Mouse (Mus musculus) ES-Bruce4 (cell line): ENCODE measurements around the gene C3ar1.

Source experiments
- EP300 ChIP-seq: IDR thresholded peaks from 2 replicates; pipeline ENCODE4 v1.6.1; 2011; ENCODE audit warnings: low read depth, low read length; ENCODE audit not compliant: insufficient read depth
- POLR2A ChIP-seq: IDR thresholded peaks from one replicate; pipeline ENCODE4 v1.8.1; 2011; ENCODE audit warnings: low read length; ENCODE audit not compliant: insufficient read depth

DNA sequence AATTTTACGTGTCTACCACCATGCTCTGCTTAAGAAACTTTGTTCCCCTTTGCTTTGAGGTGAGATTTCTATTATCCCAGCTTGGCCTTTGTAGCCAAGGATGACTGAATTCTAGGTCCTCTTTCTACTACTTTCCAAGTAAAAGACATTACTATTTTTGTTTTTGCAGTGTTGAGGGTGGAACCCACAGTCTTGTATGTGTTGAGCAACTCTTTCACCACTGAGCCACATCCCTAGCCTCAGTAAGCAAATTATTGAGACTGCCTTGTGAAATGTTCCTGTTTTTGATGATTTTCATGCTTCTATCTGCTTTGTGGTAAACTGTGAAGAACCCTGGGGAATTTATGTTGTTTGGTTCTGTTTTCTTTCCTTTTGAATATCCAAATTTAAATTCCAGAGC lies 6.9 kb upstream of the C3ar1 start:
- TF ChIP-seq POLR2A, result no peak
- TF ChIP-seq EP300, result no peak
